Mouse (Mus musculus) gastrocnemius, postnatal 36 days (tissue): Measurements from ENCODE around the gene Zc3h15. TPM values are rescaled to one million over a fixed set of nuclear protein-coding genes. Genes with fewer than 3 reads are reported as not detected.

ENCODE experiments used
- DNase-seq, 2 experiments: peaks; one replicate each; pipeline ENCODE4 v3.0.0; 2022
- intact Hi-C: fragments of 180-260 bp; cut with DNase I; formaldehyde crosslinking; loops from one replicate; pipeline ENCODE4 v1.15.1; 2025
- total RNA-seq, 2 experiments: library from RNA; stranded (reverse); gene quantifications; 2 replicates each; pipeline ENCODE4 v1.2.3; 2021

Gene Zc3h15
- total RNA-seq, 2 experiments from 2014 or later, result 56.2 to 58.0 TPM

DNA sequence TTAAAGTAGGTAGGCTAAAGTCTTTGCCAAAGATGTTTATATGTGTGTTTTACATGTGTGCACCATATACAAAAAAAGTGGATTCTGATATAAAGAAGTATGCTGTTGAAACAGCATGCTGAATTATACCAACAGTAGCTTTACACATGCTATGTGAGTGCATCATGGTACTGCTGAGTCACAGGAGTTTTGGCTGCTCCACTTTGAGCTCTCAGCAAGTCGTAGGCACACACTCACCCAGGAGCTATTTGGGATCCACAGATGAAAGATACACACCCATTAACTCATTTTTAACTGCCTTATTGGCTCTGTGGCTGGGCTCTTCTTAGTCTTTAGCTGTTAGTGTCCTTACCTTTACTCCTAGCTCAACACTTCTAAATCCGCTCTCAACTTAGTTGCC is 27.6 kb downstream of the Zc3h15 start:
- no peak for DNase-seq
- intact Hi-C loops, result no loop called here

DNA sequence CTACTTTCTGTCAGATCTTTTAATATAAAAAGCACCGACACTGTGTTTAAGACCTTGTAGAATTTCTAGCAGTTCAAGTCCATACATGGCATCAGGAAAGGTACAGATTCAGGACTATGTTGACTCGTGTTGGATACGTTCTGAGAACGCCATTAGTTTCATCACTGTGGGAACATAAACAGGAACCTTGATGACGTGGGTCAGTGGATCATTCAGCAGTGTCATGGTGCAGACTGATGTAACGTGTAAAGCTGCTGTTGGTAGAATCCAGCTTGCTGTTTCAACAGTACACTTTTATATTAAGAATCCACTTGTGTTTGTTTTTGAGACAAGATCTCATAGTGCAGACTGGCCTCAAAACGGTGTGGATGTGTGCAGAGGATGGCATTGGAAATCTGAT is 28.8 kb downstream of the Zc3h15 start:
- intact Hi-C loops, result no loop called here
- DNase-seq, result no peak

DNA sequence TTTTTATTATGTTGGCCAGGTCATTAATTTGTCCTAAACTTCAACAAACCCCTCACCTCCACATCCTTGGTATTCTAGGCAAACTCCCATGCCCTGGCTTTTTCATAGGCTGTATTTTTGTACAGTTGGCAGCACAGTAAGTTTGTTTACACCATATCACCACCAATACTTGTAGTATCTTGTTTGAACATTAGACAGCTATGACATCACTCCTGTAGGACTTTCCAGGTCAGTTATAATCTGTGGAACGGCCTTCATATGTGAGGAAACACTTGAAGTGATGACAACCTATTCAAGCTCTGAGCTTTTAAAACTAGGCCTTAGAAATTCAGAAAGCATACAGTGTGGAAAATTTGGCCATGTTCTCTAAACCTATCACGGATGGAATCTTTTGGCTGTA is 29.6 kb downstream of the Zc3h15 start:
- intact Hi-C loops, result no loop called here
- DNase-seq, result no peak

DNA sequence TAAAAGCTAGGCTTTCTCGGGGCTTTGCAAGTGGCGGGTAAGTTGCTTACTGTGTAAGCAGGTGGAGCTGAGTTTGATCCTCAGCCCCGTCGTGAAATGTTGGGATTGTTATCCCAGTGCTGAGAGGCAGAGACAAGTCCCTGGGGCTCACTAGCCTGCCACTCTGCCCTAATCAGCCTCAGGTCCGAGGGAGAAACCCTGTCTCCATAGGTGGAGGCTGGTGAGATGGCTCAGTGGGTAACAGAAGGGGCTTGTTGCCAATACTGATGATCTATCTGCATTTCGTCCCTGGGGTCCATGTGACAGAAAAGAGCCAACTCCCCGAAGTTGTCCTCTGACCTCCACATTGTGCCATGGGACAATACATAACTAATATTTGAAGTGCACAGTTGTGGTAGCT is 30.2 kb downstream of the Zc3h15 start:
- intact Hi-C loops, result no loop called here

GRCm38 (mm10) chr2:83674896-83675295 is 30.7 kb downstream of the Zc3h15 start:
- intact Hi-C loops, result no loop called here
- no peak for DNase-seq

More for the DNA sequence above, 30.2 kb downstream of the Zc3h15 start:
- no peak for DNase-seq

GRCm38 (mm10) chr2:83675681-83676080 is 31.4 kb downstream of the Zc3h15 start:
- intact Hi-C loops, result no loop called here
- DNase-seq, result no peak

- intact Hi-C loops, result no loop called here
- DNase-seq, result no peak
Measured at GRCm38 (mm10) chr2:83676226-83676870, 32.1 kb downstream of the Zc3h15 start.

- intact Hi-C loops, result no loop called here
- no peak for DNase-seq
Measured at GRCm38 (mm10) chr2:83681332-83681731, 37.1 kb downstream of the Zc3h15 start.

GRCm38 (mm10) chr2:83681785-83682184 is 37.5 kb downstream of the Zc3h15 start:
- DNase-seq, result no peak
- intact Hi-C loops, result no loop called here

DNA sequence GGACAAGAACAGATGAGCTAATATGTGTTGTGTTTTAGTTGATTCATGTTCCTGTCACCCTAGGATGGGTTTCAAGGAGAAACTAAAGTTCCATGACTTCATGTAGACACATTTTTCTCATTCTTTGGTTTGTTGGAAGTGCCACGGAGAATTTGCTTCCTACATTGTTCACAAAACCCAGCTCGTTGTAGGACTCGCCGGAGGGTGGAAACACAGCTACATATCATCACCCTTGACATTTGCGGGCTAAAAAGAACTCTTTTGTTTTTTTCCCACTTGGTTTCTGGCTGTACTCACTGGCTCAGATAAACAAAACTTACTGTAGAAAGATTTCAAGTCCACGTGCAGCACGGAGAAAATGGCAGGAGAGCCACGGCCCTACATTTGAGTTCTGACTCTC is 38.0 kb downstream of the Zc3h15 start:
- no peak for DNase-seq
- intact Hi-C loops, result no loop called here

GRCm38 (mm10) chr2:83683731-83684519 is 39.7 kb downstream of the Zc3h15 start:
- no peak for DNase-seq
- intact Hi-C loops, result no loop called here

- no peak for DNase-seq
- intact Hi-C loops, result no loop called here
Measured at GRCm38 (mm10) chr2:83684691-83685090, 40.5 kb downstream of the Zc3h15 start.

GRCm38 (mm10) chr2:83690372-83690771 is 46.1 kb downstream of the Zc3h15 start:
- no peak for DNase-seq
- intact Hi-C loops, result no loop called here

- no peak for DNase-seq
- intact Hi-C loops, result no loop called here
Measured at GRCm38 (mm10) chr2:83692651-83693545, 48.7 kb downstream of the Zc3h15 start.

DNA sequence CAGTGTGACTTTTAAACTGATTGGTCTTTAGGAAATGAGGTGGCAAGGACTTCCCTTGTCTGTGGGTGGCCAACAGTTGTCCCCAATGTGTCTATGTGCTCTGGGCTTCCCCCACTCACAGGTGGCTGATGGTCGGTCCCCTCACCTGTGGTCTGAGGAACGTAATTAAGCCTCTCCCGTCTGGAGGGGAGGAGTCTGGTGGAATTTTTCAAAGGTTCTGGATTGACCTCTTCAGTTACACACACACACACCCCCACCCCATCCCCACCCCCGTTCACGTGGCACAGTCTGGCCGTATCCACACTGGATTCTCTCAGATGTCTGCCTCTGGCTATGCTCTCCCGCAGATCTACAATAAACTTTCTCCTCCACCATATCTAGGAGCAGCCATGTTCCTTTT is 49.8 kb downstream of the Zc3h15 start:
- intact Hi-C loops, result no loop called here
- no peak for DNase-seq

DNA sequence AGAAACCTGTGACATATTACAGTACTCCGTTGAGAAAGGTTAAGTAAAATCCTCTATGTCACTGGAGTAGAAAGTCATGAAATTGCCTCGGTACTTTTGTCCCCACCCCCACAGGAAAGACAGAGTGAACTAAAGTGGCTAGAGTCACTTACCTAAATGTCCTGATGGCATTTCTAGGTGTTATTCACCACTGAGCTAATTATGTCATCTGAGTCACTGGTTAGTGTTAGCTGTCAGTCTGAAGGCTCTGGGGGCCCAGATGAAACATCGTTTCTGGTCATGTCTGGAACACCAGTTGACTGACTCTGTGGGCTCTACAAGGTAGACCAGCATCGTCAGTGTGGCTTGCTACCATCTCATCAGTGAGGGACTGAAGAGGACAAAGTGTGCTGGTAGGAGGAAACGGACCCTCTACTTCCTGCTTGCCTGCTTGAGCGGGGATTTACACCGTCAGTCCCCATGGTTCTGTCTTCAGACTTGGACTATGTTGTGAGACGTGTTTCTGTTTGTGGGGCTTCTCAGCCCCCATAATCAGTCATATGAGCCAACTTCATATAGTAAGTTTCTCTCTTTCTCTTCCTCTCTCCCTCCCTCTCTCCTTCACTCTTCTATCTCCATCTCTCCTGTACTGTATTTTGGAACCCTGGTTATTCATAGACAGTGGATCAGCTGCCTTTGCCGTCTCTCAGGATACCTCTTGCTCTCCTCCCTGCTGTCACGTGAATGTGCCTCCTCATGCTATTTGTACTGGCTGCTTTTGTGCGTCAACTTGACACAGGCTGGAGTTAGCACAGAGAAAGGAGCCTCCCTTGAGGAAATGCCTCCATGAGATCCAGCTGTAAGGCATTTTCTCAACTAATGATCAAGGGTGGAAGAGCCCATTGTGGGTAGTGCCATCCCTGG is 51.4 kb downstream of the Zc3h15 start:
- intact Hi-C loops, result no loop called here
- no peak for DNase-seq

DNA sequence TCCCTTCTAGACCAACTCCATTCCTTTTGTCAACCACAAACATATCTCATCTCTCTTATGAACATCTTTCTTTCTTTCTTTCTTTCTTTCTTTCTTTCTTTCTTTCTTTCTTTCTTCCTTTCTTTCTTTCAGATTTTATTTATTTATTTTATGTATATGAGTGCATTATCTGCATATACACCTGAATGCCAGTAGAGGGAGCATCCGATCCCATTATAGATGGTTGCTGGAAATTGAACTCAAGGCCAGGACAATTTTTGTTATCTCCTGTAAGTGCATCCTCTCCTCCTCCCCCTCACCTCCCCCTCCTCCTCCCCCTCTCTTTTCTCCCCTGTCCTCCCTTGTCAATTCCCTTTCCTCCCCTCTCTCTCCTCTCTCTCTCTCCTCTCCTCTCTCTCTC is 54.2 kb downstream of the Zc3h15 start:
- intact Hi-C loops, result no loop called here
- no peak for DNase-seq

GRCm38 (mm10) chr2:83699324-83699723 is 55.1 kb downstream of the Zc3h15 start:
- intact Hi-C loops, result no loop called here

DNA sequence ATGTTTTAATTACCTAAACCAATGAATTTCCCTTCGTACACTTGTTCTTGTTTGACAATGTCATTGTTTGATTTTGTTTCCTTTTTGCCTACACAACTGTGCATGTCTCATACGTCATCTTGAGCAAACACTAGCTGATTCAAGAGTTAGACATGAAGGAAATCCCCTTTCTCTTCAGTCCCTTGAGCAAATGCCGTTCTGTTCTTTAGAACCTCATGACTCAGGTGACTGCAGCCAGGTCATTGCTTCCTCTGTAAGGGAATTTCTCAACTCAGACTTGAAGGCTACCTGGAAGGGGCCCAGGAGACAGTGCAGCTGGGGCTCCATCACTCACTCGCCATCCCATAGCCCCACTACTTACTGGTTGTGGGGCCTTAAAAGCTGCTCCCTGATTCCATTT is 56.4 kb downstream of the Zc3h15 start:
- intact Hi-C loops, result no loop called here
- no peak for DNase-seq

More at GRCm38 (mm10) chr2:83699324-83699723, 55.1 kb downstream of the Zc3h15 start:
- no peak for DNase-seq

GRCm38 (mm10) chr2:83702411-83702810 is 58.2 kb downstream of the Zc3h15 start:
- intact Hi-C loops, result no loop called here
- DNase-seq, result no peak
